Mouse (Mus musculus): ENCODE results near the gene F11r.

Gene F11r

DNA sequence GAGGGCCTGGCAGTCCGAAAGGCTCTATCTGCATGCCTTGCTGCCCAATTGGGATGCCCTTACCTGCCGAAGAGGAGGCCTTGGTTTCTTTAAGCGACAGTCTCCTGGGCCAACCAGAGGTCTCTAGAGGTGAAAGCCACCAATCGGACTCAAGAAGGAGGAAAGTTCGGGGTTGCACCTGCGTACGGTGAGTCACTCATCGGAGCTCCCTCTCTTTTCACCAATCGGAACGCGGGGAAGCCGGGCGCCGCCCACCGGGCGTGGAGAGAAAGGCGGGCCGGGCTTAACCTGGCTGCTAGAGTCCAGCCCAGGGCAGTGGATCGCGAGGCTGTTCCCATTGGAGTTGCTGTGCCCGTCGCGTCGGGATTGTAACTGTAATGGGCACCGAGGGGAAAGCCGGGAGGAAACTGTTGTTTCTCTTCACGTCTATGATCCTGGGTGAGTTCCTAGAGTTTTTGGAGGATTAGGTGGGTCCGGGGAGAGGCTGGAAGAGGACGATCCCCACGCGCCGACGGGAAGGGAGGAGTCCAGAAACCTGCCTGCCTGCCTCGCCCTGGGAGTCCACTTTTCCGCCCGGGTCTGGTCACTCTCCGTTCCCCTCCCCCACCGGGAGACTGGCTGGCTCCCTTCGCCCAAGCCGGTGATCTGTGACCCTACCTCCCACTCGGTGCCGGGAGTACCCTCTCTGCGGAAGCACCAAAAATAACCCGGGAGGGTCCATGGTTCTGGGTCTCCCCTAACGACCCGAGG lies at the start of gene F11r:
F11r (plus strand) TSS at position 272 of the 750 bp plus-strand sequence.
- DNase-seq = peak; percentile 96

DNA sequence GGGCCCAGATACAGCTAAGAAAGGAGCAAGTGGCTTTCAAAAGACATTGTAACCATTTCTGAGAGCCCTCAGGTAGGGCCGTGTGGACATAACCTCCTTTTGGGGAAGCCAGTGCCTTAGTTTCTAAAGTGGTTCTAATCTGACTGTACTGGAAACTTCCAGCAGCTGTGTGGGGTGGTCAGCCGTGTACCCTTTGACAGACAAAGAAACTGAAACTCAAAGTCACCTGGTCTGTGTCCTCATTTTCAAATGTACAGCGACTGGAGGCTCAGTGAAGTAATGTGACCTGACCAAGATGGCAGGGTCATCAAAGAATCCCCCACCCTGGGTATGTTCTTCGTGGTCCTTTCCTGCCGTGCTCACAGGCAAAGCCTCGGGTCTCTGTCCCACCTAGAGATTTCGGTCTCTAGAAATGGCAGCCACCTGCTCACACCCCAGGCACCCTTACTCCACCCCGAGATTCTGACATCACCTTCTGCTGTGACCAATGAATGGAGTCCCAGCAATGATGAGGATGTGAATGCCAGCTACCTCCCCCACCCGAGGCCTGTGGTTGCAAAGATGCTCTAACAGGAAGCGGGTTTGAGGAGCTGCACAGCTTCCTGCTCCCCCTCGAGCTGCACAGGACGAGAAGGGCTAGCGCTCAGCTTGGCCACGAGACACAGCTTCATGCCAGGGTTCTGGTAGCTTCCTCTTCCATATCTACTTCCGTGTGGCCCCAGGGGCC lies 48.8 kb upstream of the F11r start, which contains the start of gene Arhgap30:
Arhgap30 (plus strand) TSS at position 579 of the 727 bp plus-strand sequence.
- DNase-seq = peak; percentile 13

DNA sequence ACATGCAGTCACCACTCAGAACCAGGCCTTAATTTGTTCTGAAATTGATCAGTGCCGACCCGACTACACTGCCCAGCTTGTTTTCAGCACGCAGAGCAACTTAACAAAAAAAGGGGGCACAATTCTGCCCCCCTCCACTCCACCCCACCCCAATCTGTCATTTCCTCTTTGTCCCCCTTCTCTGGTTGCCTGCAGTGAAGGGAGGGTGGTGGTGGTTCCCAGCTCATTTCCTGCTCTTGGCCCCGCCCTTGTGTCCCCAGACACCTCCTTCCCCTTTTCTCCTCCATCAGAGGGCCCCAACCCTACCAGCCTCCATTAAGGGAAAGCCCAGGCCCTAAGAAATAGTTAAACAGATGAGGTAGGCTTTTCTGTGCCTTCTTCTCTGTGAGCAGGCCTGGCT lies 47.2 kb upstream of the F11r start:
- no peak for DNase-seq

DNA sequence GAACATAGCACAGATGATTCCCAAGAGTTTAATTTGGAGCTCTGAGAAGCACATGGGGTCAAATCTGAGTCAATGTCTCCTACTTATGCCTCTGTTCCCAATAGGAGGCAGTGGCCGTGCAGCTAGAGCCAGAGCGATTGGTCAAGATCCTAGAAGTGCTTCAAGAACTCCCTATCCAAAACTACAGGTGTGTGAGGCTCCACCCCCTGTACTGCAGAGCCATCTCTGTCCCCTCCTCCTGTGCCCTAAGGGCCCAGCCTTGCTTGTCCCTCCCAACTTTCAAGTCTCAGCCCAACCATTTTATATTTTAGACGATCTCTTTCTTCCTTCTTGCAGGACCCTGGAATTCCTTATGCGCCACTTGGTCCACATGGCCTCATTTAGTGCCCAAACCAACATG lies 35.5 kb upstream of the F11r start:
- DNase-seq = no peak

DNA sequence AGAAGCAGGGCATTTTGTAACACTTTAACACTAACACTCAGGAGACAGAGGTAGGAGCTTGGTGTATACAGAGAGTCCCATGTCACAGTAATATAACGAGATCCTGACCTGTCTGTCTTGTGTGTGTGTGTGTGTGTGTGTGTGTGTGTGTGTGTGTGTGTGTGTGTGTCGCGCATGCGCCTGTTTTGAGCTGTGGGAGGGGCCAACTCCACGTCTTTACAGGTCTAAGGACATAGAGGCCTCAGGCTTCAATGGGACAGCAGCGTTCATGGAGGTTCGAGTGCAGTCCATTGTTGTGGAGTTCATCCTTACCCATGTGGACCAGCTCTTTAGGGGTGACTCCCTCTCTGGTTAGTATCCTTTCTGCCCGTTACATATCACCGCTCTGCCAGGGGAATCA lies 34.3 kb upstream of the F11r start:
- no peak for DNase-seq

DNA sequence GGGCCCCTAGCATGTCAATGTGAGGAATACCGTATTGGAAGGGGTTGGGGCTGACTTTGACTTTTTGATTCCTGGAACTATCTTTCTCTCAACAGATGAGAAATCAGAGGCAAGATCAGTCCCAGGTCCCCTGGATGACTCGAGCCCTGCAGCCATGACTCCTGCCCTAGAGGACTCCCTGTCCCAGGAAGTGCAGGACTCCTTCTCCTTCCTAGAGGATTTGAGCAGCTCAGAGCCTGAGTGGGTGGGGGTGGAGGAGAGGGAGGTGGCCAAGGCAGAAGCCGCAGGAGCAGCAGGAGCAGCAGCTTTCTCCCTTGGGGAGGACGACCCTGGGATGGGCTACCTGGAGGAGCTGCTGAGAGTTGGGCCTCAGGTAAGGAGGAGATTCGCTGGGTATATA lies 30.1 kb upstream of the F11r start:
- DNase-seq = no peak

DNA sequence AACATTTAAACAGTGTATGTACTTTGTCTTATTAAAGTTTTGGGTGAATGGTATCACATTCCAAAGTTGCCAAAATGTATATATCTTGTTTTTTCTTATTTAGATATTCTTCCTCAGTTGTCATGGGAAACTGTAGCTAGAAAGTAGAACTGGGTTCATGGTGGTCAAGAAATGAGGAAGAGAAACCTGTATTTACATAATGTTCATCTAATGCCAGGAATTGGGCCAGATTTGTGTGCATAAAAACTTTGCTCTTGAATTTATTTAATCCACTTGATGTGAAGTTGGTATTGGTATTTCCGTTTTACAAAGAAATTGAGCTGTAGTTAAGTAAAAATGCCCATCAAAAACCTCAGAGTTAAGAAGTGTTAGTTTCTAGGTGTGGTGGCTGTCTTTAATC lies 27.1 kb upstream of the F11r start:
- DNase-seq = no peak

DNA sequence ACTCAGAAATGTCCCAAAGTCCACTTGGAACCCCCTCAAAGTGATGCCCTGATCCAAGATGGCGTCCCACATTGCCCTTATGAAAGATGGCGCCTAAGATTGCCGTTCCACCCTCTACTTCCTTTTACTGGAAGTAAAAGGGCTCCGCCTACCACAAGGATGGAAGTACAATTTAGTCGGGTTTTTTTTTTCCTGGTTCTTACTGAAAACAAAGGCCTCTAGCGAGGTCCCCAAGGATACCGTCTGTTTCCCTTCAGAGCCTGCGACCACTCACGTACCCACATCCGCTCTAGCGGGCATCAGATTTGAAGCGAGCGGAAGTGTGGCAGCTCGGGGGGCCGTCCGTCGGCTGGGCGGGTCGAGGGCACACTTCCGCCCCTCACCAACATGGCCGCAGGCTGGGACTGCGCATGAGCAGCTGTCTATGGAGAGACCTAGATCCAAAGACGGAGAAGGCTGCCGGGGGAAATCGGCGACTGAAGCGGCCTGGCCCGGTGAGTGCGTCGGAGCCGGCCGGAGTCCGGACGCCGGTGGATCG lies 26.3 kb upstream of the F11r start, which contains the start of gene Usf1:
Usf1 (plus strand) TSS at position 367 of the 538 bp plus-strand sequence.
- DNase-seq = peak; percentile 97

DNA sequence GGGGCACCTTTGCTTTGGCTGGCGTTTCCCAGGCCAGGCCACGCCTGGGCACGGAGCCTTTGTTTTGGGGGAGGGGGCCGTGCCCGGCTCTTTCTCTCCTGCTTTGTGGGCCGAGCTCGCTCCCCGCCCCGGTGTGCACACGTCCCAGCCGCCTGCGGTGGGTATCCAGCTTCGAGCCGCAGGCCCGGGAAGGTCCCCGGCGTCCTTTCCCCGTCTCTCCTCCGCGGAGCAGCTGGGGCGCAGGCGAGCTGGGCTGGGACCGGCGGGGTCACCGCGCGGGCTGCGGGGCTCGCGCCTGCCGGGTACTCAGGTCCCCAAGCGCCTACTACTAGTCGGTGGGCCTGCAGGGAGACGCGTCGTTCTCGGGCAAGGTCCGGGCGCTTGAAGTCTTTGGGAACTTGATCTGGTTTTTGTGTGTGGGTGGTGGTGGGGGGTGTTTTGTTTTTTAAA lies 25.8 kb upstream of the F11r start:
- DNase-seq = no peak

DNA sequence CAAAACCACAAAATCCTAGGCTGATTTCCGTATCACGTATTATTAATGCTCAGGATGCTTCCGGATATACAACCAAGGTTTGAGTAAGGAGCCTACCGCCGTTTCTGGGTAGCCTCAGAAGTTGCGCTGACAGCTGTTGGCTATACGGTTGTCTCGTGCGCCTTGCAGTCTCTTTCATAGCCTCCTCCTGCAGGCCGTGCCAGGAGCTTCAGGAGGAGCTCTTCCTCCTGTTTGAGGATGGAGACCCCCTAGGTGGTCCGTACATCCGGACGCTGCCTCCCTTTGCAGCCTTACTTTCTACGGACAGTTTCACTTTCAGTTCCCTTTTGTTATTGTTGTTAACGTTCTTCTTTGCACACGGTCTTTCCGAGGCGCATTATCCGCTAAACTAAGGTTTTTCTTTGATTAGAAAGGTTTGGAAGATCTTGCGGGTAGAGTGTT lies 25.3 kb upstream of the F11r start:
- peak; percentile 45 for DNase-seq

DNA sequence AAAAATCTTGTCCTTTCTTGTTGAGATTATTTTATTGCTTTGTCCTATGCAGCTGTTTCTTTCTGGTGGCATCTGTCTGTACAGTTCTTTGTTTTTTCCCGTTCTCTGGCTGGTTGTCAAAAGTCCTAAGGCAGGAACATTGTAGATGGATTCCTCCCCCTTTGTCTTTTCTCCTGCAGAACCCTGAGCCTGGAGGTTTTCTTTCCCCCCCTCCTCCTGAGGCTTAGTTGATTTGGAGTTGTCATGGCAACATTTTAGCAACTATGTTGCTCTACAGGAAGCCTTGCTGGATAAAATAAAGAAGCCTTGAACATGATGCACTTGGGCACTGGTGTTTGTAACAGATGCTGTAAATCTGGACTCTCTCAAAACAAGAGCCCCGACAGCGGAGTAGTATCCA lies 24.9 kb upstream of the F11r start:
- peak; percentile 28 for DNase-seq

DNA sequence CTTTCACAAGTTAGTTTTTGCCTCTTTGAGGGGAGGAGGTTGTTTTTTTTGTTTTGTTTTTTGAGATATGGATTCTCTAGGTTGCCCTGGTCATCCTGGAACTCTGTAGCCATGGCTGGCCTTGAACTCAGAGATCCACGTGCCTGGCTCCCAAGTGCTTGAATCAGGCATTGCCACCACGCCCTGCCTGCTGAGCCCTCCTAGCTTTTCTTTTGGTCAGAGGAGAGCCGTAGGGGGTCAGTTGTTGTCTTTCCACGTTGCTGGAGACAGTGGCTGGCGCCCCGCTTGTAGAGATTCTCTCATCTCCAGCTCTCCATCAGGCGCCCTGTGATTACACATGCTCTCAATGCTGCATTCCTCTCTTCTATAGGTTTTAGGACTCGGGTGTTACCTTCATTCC lies 23.7 kb upstream of the F11r start:
- no peak for DNase-seq

DNA sequence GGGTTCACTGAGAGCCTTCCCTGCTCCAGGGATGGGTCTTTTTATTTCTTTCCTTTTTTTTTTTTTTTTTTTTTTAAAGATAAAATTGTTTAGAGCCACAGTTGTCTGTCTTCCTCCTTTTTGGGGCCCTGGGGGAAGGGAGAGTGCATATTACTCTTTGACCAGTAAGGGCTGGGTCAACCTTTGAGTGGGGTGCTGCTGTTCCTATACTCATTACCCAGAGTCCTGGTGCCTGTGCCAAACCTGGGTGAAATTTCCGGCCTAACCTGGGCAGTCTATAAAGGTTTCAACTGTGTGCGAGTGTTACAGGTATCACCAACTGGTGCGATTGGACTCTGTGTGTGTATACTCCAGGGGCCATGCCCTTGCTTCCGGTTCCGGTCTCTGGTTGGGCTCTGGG lies 18.7 kb upstream of the F11r start, which contains the start of gene Tstd1:
Tstd1 (plus strand) TSS at position 213 of the 400 bp plus-strand sequence.
- DNase-seq = peak; percentile 80

DNA sequence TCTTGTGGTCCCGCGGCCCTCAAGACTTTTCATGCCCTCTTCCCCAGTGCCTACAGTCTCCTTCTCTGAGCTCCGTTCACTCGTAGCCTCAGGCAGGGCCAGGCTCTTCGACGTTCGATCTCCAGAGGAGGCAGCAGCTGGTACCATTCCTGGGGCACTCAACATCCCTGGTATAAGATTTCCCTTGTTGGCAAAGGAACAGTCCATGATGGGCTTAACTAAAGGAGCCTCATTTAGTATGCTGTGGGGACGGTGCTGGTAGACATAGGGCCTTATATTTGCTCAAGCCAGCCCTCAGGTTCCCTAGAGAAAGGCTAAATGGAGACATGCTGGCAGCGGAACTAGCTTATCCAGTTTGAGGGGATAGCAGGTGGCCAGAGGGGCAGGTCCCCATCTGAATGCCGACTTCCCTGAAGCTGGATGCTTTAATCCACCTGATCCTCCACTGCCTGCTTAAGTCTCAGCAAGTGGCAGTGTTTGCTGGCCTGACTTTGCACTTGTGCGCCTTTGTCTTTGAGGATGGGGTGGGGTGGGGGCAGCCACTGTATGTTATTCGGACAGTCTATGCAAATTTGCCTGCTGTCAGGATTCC lies 17.9 kb upstream of the F11r start:
- no peak for DNase-seq

DNA sequence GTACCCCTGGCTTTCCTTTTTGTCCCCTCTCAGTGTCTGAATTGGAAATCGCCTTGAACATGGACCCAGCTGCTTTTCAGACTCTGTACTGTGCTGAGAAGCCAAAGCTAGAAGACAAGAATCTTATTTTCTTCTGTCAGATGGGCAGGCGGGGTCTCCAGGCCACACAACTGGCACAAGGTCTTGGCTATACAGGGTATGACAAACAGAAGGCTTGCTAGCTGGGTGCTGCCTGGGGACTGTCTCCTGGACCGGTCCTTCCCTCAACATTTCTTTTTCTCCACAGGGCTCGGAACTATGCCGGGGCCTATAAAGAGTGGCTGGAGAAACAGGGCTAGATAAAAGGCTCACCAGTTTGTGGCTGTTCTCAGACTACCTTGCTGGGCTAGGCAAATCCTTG lies 17.4 kb upstream of the F11r start:
- DNase-seq = no peak

DNA sequence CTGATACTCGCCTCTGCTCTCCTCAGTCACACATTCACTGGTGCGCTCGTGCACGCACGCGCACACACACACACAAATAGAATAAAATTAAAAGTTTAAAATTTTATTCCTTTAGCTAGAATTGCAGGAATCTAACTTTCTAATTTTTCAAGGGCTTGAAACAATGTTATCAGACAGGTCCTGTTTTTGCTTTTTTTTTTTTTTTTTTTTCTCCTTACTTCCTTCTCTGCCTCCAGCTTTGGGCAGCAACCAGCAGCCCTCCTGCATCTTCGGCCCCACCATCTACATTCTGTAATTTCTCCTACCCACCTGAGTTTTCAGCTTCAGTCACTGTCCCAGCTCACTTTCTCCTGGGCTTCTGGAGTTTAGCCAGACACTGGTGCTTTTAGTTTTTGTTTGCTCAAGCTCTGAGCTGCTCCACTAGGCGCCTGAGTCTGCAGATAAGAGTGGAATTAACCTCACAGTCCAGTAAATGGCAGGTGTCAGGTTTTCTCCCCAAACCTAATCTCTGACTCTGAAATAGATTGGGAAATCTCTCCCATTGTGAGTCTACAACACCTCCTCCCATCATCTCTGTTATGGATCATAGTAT lies 14.7 kb upstream of the F11r start:
- DNase-seq = no peak

DNA sequence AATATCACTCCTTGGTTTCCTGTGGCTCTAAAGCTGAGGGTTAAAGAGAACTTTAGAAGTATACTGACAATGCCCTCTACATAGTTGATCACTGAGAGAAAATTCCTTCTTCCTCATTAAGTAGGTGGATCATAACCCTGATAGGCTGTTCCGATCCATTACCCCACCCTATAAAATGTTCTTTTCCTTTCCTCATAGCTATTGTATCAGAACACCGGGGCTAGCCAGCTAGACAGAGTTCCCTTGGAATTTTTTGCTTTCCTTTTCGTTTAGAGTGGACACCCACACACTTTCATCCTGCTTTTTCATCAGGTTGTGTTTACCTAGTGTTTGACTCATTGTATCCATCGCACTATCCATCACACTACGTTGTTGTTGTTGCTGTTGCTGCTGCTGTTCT lies 12.7 kb upstream of the F11r start:
- no peak for DNase-seq

DNA sequence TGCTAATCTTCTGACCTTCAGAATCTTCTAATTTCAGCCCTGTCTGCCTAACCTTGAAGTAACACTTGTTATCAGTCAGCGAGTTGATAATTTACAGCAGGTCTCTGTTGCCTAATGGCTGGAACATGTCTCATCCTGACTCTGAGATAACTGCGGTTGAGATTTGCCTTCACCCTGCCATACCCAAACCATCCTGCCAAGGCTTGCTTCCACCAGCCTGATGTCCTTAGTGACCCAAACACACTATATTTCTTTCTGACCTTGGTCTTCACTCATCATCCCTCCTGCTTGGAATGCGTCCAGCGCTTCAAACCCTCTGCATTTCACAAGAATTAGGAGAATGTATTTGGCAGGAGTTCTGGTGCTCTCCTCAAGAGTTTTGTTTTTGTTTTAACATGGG lies 12.2 kb upstream of the F11r start:
- no peak for DNase-seq

DNA sequence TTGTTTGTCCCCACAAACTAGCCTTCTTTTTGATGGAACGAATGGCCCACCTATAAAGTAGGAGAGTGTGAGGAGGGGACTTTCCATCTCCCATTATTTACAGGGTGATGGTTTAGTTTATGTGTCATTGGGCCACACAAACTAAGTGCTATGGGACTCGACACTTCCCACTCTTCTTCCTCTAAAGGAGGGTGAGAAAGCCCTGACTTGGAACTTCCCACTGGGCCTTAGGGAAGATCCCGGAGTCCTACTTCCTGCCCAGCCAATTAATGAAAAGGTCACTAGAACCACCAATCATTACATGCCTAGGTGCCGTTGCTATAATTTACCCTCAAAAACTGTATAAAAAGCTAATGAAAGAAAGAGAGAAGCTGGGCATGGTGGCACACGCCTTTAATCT lies 5.2 kb upstream of the F11r start:
- DNase-seq = no peak

DNA sequence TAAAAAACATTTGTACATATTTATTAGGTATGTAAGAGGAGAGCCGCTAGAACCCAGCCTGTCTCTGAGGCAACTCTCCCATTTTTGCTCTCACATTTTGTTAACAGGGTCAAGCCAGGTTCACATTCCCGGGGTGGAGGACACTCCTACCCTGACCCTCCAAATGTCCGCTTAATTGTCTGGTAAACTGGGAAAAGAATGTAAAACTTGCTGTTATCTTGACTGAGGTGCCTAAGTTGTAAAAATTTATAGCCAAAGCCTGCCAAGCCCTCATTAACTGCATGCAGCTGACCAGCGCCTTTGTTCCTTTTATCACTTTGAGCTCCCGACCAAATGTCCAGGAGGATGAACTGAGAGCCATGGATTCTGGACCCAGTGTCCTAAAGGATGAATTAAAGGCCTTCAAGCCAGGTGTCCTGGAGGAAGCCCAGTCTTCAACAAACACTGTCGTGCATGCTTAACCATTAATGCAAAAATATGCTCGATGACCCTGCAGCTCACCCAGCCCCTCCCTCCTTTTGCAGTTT lies 2.0 kb upstream of the F11r start:
- no peak for DNase-seq

DNA sequence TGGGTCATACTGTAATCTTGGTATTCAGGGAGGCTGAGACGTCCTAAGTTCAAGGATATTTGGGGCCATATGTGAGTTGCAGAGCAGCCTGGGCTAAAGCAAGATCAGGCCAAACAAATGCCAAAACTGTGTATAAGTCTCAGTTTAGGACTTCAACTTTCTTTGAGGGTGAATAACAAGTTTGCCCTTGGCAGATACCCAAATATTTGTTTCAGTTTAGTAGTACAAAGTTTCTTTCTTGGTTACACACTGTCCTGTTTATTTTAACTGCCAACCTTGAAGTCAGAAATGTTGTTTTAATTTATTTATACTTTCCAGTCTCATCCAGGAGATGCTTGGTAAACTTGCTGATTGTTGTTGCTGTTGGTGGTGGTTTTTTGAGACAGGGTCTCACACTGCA lies 1.4 kb upstream of the F11r start:
- DNase-seq = no peak

DNA sequence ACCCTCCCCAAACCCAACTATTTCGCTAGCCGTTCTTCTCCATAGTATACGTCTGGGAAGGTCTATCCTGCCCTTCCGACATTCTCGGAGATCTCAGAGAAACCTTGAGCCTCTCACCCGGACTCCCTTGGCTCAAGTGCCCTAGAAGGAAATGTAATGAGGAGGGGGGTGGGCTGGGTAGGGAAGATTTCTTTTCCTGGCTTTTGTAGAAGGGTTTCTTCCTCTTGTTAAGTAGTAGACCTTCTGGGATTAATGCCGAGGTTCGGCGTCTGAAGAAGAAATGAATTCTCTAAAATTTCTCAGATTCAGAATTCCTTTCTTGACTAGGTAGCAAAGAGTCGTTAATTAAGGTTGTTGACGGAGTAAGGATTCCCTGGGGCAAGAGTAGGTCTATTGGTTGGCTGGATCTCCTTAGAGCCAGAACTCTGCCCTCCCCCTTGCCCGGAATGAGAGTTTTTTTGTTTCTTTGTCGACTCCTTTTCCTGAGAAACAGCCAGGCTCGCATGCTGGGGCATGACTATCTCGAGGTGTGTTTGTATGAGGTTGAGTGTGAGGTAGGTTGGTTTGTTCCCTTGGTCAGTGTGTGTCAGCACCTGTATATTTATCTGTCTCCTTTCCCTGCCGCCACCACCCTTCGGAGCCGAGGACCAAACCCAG lies 807 bp downstream of the F11r start:
- peak; percentile 52 for DNase-seq

All from kidney, postnatal 14 days (tissue).